Mouse (Mus musculus) liver, adult 2 months (tissue): ENCODE measurements around the gene I830077J02Rik.

ENCODE experiments used
- CTCF ChIP-seq: fragments of 200-500 bp; IDR thresholded peaks from 2 replicates; pipeline ENCODE4 v1.5.1; 2011; ENCODE audit warnings: low read depth, low read length, control low read depth
- POLR2A ChIP-seq: fragments of 200-500 bp; IDR thresholded peaks from 2 replicates; pipeline ENCODE4 v1.6.1; 2011; ENCODE audit warnings: low read length, control low read depth; ENCODE audit not compliant: insufficient read depth; ENCODE audit errors: extremely low read depth

DNA sequence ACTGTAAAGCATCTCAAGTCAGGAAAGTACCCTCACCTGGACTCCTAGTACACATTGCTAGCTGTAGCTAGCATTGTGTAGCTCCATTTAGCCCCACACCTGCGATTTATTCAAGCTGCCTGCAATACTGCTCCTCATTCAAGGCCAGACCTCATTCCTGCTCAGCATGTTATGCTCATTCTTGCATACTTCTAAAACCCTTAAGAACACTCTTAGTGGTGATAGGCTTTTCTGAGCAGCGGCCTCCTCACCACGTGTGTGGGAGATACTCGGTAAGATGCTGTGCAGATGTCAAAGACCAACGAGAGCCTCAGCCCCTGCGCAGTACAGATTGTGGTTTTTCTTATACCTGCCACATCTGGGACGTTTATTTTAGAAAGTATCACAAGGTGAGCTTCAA, 2.6 kb downstream of the I830077J02Rik start:
- TF ChIP-seq CTCF = no peak
- no peak for TF ChIP-seq POLR2A
